Mouse (Mus musculus): Measurements from ENCODE around the gene G6pc3. TPM values are rescaled to one million over a fixed set of nuclear protein-coding genes. Genes with fewer than 3 reads are reported as not detected.
A peak's percentile ranks its signal among the peaks of the same experiment; 100 is the strongest.

The G6pc3 gene
- polyA plus RNA-seq, 1 experiment from 2014 or later: 17.7 TPM

DNA sequence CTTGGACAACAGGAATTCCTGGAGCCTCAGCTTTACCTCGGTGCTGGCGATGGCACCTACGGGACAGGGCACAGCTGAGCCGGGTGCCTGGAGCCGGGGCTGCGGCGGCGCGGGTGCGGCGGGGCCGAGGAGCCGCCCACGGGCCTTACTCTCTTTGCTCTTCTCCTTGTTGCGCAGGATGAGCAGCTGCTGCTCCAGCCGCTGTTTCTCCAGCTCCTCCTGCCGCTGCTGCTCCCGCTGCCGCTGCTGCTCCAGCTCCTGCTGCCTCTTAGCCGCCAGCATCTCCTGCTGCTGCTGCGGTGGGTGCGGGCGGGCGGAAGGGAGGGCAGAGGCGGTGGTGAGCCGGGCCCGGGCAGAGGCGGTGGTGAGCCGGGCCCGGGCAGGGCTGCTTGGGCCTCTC, 17.1 kb downstream of the G6pc3 start:
- Histone ChIP-seq H3K36me3 (ENCODE audit: inconsistent target) (peaks cover 49% of the 10 kb centered on the region), H3K27ac (no peak overlapping the region), H3K79me2 (ENCODE audit: inconsistent target) (peaks cover 47% of the 10 kb centered on the region), H3K4me3 (ENCODE audit: inconsistent target) (no peak overlapping the region)
- 96% methylated on average over 19 of the region's 30 CpGs for WGBS (ENCODE audit: missing documents)

DNA sequence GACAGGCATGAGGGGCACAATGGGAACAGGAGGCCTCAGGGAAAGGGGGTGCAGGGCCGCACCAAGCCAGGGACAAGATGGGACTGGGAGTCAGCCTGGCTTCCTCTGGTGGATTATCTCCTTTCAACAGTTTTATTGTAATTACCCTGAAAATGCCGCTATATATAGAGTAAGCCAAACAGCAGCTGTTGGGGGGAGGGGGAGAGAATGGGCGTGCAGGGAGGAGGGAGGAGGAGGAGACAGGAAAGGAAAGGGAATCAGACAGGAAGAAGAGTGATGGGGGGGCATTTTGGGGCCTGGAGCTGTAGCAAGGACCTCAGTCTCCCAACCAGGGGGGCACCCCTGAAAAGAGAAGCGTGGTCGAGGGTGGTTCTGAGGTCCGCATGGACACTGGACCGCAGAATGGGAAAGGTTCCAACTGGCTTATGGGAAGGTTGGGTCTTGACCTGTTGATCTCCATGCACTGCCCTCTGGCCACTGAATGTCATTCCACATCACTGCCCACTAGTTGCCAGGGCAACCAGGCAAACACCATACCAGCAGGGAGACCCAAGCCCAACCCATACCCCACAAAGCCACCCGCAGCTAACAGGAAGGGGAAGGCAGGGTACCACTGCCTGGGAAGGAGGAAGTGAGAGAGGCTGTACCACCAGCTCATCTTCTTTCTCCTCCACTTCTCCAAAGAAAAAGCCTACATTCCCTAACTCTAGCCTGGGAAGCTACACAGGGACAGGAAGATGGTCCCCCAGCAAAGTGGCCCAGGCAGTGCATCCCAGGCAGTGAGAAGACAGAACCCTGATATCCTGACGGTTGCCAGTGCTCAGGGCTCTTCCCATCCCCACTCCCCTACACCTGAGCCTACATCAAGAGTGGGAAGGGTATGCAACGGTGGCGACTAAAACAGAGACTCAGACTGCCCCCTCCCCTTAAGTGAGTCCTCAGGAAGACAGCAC, 18.7 kb downstream of the G6pc3 start:
- 37% methylated on average over 11 of the region's 11 CpGs for WGBS (ENCODE audit: missing documents)
- no peak overlapping the region for H3K4me3 ChIP-seq (ENCODE audit: inconsistent target)
- H3K79me2 ChIP-seq (ENCODE audit: inconsistent target): peaks cover 63% of the 10 kb centered on the region
- no peak overlapping the region for H3K27ac ChIP-seq
- peaks cover 41% of the 10 kb centered on the region for H3K36me3 ChIP-seq (ENCODE audit: inconsistent target)

GRCm38 (mm10) chr11:102208846-102209245, 19.4 kb downstream of the G6pc3 start:
- Histone ChIP-seq H3K36me3 (ENCODE audit: inconsistent target) (peaks cover 34% of the 10 kb centered on the region), H3K27ac (no peak overlapping the region)
- WGBS (ENCODE audit: missing documents): 25% methylated on average over 2 of the region's 4 CpGs

GRCm38 (mm10) chr11:102209742-102210141, 20.3 kb downstream of the G6pc3 start:
- Histone ChIP-seq H3K27ac (0 out of 2 replicates have a peak overlapping the region, but pooled peaks have one; percentile 12), H3K79me2 (ENCODE audit: inconsistent target) (peaks cover 79% of the 10 kb centered on the region), H3K36me3 (ENCODE audit: inconsistent target) (peaks cover 25% of the 10 kb centered on the region; the same call in 1 of the 2 replicates), H3K4me3 (ENCODE audit: inconsistent target) (no peak overlapping the region)
- 17% methylated on average over 2 of the region's 2 CpGs for WGBS (ENCODE audit: missing documents)

More at GRCm38 (mm10) chr11:102208846-102209245, 19.4 kb downstream of the G6pc3 start:
- H3K4me3 ChIP-seq (ENCODE audit: inconsistent target): no peak overlapping the region
- peaks cover 70% of the 10 kb centered on the region for H3K79me2 ChIP-seq (ENCODE audit: inconsistent target)

DNA sequence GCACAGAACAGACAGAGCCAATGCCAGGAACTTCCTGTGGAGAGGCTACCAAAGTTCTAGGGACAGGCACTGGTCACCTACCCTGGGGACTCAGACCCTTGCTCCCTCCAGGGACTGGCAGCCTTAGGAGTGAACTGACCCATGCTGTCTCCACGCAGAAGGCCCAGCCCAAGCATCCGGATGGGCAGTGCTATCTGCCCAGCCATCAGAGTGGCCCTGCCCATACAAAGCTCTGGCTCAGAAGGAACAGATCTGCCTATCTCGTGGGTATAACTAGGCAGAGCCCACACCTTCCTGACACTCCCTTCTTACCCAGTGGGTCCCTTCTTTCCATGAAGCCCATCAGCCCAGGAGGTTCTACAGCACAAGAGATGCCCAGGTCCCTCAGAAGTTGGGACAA, 20.8 kb downstream of the G6pc3 start:
- peaks cover 20% of the 10 kb centered on the region; the same call in 1 of the 2 replicates for H3K36me3 ChIP-seq (ENCODE audit: inconsistent target)
- H3K79me2 ChIP-seq (ENCODE audit: inconsistent target): peaks cover 84% of the 10 kb centered on the region
- WGBS (ENCODE audit: missing documents): 85% methylated on average over 3 of the region's 3 CpGs
- no peak overlapping the region for H3K27ac ChIP-seq
- no peak overlapping the region for H3K4me3 ChIP-seq (ENCODE audit: inconsistent target)

DNA sequence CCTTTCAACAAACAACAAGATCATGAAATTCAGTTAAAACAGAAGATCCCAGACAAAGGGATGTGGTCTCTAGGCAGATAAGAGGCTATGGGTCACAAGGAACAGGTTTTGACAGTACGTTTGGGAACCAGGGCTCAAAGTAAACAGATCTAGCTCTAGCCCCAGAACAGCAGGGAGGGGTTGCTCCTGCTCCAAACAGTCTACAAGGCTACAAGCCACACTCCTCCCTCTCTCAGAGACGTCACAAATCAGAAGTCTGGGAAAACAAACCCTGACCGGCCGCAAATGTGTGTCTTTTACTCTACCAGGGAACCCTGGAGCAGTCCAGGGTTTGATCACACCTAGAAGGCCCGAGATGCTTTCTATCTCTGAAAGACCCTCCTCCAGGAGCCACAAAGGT, 21.6 kb downstream of the G6pc3 start:
- 94% methylated on average over 5 of the region's 5 CpGs for WGBS (ENCODE audit: missing documents)
- no peak overlapping the region for H3K4me3 ChIP-seq (ENCODE audit: inconsistent target)
- H3K36me3 ChIP-seq (ENCODE audit: inconsistent target): peaks cover 13% of the 10 kb centered on the region; the same call in 1 of the 2 replicates
- H3K79me2 ChIP-seq (ENCODE audit: inconsistent target): peaks cover 92% of the 10 kb centered on the region
- no peak overlapping the region for H3K27ac ChIP-seq

DNA sequence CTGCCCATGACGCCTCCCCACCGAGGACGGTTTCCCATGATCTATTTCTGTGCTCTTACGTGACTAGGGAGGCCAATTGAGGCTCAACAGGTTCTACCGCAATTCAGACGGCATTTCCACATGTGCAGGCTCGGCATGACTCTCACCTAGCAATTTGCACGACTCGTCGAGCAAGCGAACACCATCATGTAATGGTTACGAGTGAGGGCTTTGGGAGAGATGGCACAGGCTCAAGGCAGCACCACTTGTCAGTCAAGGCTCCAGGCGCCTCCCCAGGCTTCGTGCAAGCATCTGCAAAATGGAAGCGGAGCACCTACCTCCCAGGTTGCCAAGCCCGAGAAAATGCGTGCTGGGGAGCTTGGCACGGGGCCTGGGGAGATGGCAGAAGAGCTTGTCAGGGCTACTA, 22.5 kb downstream of the G6pc3 start:
- 97% methylated on average over 13 of the region's 18 CpGs for WGBS (ENCODE audit: missing documents)
- peaks cover 100% of the 10 kb centered on the region for H3K79me2 ChIP-seq (ENCODE audit: inconsistent target)
- no peak overlapping the region for H3K4me3 ChIP-seq (ENCODE audit: inconsistent target)
- peaks cover 11% of the 10 kb centered on the region; the same call in 1 of the 2 replicates for H3K36me3 ChIP-seq (ENCODE audit: inconsistent target)
- H3K27ac ChIP-seq: no peak overlapping the region

- no peak overlapping the region for H3K27ac ChIP-seq
- no peak overlapping the region for H3K4me3 ChIP-seq (ENCODE audit: inconsistent target)
- 87% methylated on average over 10 of the region's 10 CpGs for WGBS (ENCODE audit: missing documents)
- peaks cover 11% of the 10 kb centered on the region; the same call in 1 of the 2 replicates for H3K36me3 ChIP-seq (ENCODE audit: inconsistent target)
- H3K79me2 ChIP-seq (ENCODE audit: inconsistent target): peaks cover 96% of the 10 kb centered on the region
These were observed 25.2 kb downstream of the G6pc3 start for GRCm38 (mm10) chr11:102214430-102215156.

DNA sequence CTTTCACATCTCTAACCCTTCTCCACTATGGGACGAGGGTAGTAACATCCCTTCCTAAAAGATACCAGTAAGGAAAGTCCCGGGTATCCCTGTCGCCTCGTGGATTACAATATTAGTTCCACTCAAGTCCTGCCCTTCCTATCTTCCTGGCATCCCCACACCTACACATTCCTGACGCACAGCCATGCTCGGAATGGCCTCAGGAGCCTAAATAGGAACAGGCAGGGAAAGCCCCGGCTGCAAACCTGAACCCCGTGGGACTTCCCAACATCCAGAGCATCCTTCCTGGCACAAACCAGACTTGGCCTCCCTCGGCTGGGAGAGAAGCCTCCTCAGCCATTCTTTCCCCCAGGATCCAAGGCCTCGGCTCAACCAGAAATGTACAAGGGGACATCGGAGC, 26.1 kb downstream of the G6pc3 start:
- 91% methylated on average over 11 of the region's 11 CpGs for WGBS (ENCODE audit: missing documents)
- no peak overlapping the region for H3K27ac ChIP-seq
- H3K4me3 ChIP-seq (ENCODE audit: inconsistent target): no peak overlapping the region
- H3K36me3 ChIP-seq (ENCODE audit: inconsistent target): peaks cover 11% of the 10 kb centered on the region; the same call in 1 of the 2 replicates
- peaks cover 96% of the 10 kb centered on the region for H3K79me2 ChIP-seq (ENCODE audit: inconsistent target)

DNA sequence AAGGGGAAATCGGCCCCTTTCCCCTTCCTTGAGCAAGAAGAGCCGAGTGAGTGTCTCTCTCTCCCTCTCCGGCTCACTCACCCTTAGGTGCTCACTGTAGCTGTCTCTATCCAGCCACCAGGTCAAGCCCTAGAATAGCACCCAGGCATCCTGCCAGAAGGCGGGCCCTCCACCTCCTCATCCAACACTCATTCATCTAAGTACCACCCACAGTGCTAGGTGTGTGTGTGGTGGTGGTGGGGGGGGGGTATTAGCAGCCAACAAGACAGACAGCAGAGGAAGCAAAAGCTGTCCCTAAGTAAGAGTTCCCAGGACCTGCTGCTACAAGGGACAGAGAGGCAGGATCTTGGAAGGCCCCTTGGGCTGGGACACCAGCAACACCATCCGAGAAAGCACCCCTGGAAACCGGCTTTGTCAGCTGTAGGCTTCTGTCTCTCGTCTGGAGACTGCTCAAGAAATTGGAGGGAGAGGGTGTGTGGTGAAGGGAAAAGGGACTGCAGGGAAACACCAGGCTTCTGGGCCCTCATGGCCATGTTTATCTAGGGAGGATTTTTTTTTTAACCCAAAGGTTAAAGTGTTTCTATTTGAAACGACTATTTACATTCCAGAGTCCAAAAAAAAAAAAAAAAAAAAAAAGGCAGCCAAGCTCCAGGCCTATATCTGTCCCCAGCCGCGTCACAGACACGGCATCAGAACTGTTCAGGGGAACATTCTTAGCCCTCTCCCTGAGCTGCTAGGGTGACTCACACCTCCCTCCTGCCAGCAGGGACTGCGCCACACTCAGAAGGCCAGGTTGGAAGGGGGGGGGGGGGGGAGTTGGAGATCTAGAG, 26.9 kb downstream of the G6pc3 start:
- Histone ChIP-seq H3K79me2 (ENCODE audit: inconsistent target) (peaks cover 96% of the 10 kb centered on the region), H3K36me3 (ENCODE audit: inconsistent target) (peaks cover 9% of the 10 kb centered on the region; the same call in 1 of the 2 replicates), H3K4me3 (ENCODE audit: inconsistent target) (no peak overlapping the region), H3K27ac (no peak overlapping the region)
- WGBS (ENCODE audit: missing documents): 67% methylated on average over 12 of the region's 12 CpGs

GRCm38 (mm10) chr11:102216886-102217240, 27.4 kb downstream of the G6pc3 start:
- H3K4me3 ChIP-seq (ENCODE audit: inconsistent target): no peak overlapping the region
- H3K27ac ChIP-seq: no peak overlapping the region
- WGBS (ENCODE audit: missing documents): 90% methylated on average over 5 of the region's 5 CpGs
- H3K79me2 ChIP-seq (ENCODE audit: inconsistent target): peaks cover 92% of the 10 kb centered on the region
- H3K36me3 ChIP-seq (ENCODE audit: inconsistent target): peaks cover 4% of the 10 kb centered on the region; the same call in 1 of the 2 replicates

GRCm38 (mm10) chr11:102217396-102217795, 28.0 kb downstream of the G6pc3 start:
- H3K27ac ChIP-seq: peak overlapping the region; percentile 44
- H3K36me3 ChIP-seq (ENCODE audit: inconsistent target): no peaks in the 10 kb centered on the region
- H3K79me2 ChIP-seq (ENCODE audit: inconsistent target): peaks cover 92% of the 10 kb centered on the region
- H3K4me3 ChIP-seq (ENCODE audit: inconsistent target): peak overlapping the region; percentile 33; the same call in 1 of the 2 replicates
- 61% methylated on average over 6 of the region's 6 CpGs for WGBS (ENCODE audit: missing documents)

DNA sequence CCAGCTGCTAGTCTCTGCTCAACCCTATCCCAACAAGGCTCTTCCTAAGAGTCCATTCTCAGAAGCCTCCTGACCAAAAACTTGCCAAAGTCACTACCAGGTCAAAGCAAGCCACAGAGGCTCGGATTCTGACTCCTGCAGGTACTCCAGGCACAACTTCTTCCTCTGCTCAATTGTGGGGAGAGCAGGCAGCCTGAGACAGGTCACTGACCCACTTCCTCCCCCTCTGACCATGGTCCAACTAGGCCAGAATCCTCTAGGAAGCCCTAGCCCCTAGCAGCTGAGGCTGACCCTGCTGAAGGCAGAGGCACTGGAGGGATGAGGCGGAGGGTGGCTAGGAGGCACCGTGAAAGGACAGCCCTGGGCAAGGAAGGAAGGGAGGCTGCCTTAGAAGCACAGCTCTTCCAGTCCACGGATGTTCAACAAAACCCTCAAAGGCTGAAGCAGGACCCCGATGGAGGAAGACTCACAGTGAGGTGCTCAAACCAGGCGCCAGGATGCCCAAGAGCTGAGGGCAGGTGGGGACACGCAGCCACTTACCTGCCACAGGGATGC, 28.5 kb downstream of the G6pc3 start:
- Histone ChIP-seq H3K79me2 (ENCODE audit: inconsistent target) (peaks cover 92% of the 10 kb centered on the region), H3K27ac (peak overlapping the region; percentile 44), H3K4me3 (ENCODE audit: inconsistent target) (peak overlapping the region; percentile 33), H3K36me3 (ENCODE audit: inconsistent target) (no peaks in the 10 kb centered on the region)
- 31% methylated on average over 7 of the region's 7 CpGs for WGBS (ENCODE audit: missing documents)

GRCm38 (mm10) chr11:102218783-102219182, 29.4 kb downstream of the G6pc3 start:
- WGBS (ENCODE audit: missing documents): 0% methylated on average over 10 of the region's 10 CpGs
- Histone ChIP-seq H3K36me3 (ENCODE audit: inconsistent target) (peaks cover 1% of the 10 kb centered on the region), H3K27ac (peak overlapping the region; percentile 80), H3K79me2 (ENCODE audit: inconsistent target) (peaks cover 92% of the 10 kb centered on the region), H3K4me3 (ENCODE audit: inconsistent target) (peak overlapping the region; percentile 33)
